Mouse (Mus musculus): ENCODE data around the gene Snrpb. TPM values are rescaled to one million over a fixed set of nuclear protein-coding genes. Genes with fewer than 3 reads are reported as not detected.

The Snrpb gene
- polyA plus RNA-seq, 1 experiment from 2014 or later, result 280 TPM

DNA sequence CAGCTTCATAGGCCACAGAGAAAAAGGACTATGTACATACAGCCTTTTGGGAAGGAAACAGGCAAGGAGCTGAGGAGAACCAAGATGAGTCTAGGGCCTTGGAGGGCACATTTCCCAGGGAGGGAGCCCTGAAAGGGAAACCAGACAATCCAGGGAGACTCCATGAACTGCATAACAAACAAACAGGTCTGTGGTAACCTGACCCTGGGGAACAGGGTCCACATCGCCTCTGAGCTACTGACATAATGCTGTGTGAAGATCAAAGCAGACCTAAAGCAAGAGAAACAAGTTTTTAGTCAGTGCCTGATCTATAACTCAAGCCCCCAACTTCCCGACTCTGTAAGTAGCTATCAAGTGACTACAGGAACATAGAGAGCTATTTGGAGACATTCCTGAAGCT lies 7.5 kb downstream of the Snrpb start:
- Histone ChIP-seq H3K9ac (no peak overlapping the region), H3K27ac (replicated peaks) (no peak overlapping the region), H3K9me3 (replicated peaks) (no peaks in the 10 kb centered on the region), H3K4me1 (replicated peaks) (peaks cover 7% of the 10 kb centered on the region), H3K4me3 (replicated peaks) (no peak overlapping the region), H3K4me2 (no peak overlapping the region), H3K36me3 (replicated peaks) (peaks cover 91% of the 10 kb centered on the region), H3K27me3 (no peaks in the 10 kb centered on the region)
- 66% methylated on average over 2 of the region's 2 CpGs for WGBS (ENCODE audit: insufficient replicate concordance)
- ATAC-seq (ENCODE audit: insufficient read depth), result no peak

DNA sequence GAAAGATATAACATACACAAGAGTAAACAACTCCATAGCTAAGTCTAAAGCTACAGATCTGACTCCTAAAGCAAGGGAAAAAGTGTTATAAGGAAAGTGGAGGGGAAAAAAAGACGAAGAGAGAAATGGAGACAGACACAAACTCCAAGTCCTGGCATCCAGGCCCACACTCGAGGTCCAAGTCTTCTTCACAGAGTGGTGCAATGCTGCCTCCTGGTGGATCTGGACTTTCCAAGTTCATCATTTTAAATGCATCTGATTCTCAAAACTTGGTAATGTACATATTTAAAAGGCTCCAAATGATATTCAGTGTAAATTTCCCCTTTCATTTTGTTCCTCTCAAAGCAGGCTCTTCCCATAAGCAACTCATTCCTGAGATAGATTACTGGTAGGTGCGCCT lies 11.3 kb downstream of the Snrpb start:
- Histone ChIP-seq H3K9me3 (replicated peaks) (no peaks in the 10 kb centered on the region), H3K4me2 (no peak overlapping the region), H3K4me3 (replicated peaks) (no peak overlapping the region), H3K27me3 (no peaks in the 10 kb centered on the region), H3K9ac (no peak overlapping the region), H3K36me3 (replicated peaks) (peaks cover 56% of the 10 kb centered on the region), H3K27ac (replicated peaks) (no peak overlapping the region), H3K4me1 (replicated peaks) (0 out of 2 replicates have a peak, but pooled peaks cover 2% of the 10 kb centered on the region)
- WGBS (ENCODE audit: insufficient replicate concordance), result 51% methylated on average over 3 of the region's 3 CpGs
- no peak for ATAC-seq (ENCODE audit: insufficient read depth)

DNA sequence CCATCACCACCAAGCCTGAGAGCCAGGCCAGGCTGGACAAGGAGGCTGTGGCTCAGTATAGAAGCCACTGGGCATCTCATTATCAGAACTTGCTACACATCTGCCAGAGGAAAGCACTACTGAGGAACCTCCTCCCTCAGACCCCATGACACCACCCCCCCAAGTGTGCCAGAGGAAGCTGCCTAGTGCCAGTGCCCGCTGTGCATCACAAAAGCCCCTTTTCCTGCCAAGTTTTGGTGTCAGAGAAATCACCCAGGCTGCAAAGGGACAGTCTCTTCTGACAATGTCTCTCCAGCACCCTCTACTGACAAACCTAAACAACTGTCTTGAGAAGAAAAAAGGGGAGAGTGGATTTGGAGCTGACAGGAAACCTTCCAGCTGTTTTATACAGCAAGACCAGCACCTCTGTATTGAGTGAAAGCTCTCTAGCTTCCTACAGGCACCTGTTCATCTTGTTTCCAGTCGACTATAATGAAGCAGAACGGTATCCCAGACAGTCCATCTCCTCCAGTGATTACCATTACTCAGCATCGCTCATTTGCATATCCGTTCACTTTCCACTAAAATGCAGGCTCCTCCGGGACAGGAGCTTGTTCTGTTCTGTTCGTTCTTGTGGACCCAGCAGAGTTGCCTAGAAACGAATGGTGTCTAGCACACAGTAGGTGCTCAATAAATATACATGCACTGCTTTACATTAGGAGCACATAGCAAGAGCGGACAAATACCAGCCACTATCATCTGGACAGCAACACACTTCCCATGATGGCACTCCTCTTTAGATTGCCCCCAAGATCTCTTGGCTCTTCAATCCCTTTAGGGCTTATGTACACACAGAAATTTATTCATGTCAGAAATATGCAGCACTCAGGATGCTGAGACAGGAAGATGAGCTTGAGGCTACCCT lies 12.6 kb downstream of the Snrpb start:
- Histone ChIP-seq H3K9me3 (replicated peaks) (no peaks in the 10 kb centered on the region), H3K36me3 (replicated peaks) (peaks cover 43% of the 10 kb centered on the region), H3K9ac (no peak overlapping the region), H3K4me2 (no peak overlapping the region), H3K27me3 (no peaks in the 10 kb centered on the region), H3K27ac (replicated peaks) (no peak overlapping the region), H3K4me1 (replicated peaks) (no peaks in the 10 kb centered on the region), H3K4me3 (replicated peaks) (no peak overlapping the region)
- no peak for ATAC-seq (ENCODE audit: insufficient read depth)
- 67% methylated on average over 9 of the region's 9 CpGs for WGBS (ENCODE audit: insufficient replicate concordance)

DNA sequence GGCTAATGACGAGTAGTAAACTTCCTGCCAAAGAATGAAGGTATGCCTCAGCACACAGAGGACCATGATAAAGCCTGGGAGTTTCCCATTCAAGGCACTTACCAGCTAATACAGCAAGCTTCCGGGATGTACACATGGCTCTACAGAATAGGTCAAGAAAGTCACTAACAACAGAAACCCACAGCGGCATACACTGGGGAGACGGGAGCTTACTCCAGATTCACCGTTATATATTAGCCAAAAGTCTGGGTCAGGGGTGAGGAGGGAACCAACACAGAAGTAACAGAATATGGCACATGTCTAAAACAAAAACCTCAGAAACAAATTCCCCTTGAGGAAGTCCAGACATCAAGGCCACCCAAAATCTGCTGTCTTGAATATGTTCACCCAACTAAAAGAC lies 16.5 kb downstream of the Snrpb start:
- no peaks in the 10 kb centered on the region for H3K27me3 ChIP-seq
- H3K4me2 ChIP-seq, result no peak overlapping the region
- H3K9ac ChIP-seq, result no peak overlapping the region
- no peak overlapping the region for H3K27ac ChIP-seq (replicated peaks)
- H3K4me3 ChIP-seq (replicated peaks), result no peak overlapping the region
- H3K36me3 ChIP-seq (replicated peaks), result peaks cover 11% of the 10 kb centered on the region
- no peaks in the 10 kb centered on the region for H3K9me3 ChIP-seq (replicated peaks)
- H3K4me1 ChIP-seq (replicated peaks), result no peaks in the 10 kb centered on the region
- WGBS (ENCODE audit: insufficient replicate concordance), result 67% methylated on average over 5 of the region's 5 CpGs
- no peak for ATAC-seq (ENCODE audit: insufficient read depth)

DNA sequence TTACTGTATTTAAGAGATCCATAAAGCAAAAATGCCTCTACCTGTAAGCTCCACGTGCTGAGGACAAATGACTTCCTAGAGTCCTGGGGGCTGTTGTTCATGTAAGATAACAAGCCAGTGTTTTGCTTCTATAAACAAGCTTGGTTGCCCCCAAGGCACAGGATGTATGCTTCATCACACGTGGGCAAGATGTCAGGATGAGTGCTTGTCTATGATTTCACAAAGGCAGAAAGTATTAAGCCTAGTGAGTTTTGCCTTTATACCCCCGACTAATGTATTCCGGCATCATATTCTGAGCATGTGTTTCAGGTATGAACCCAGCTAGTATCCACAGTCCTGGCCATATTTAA lies 21.1 kb downstream of the Snrpb start:
- ATAC-seq (ENCODE audit: insufficient read depth), result no peak
- H3K4me3 ChIP-seq (replicated peaks), result no peak overlapping the region
- no peak overlapping the region for H3K4me2 ChIP-seq
- no peaks in the 10 kb centered on the region for H3K36me3 ChIP-seq (replicated peaks)
- H3K9me3 ChIP-seq (replicated peaks), result no peaks in the 10 kb centered on the region
- H3K27me3 ChIP-seq, result no peaks in the 10 kb centered on the region
- no peak overlapping the region for H3K9ac ChIP-seq
- WGBS (ENCODE audit: insufficient replicate concordance), result 50% methylated on average over 4 of the region's 4 CpGs
- no peak overlapping the region for H3K27ac ChIP-seq (replicated peaks)
- H3K4me1 ChIP-seq (replicated peaks), result no peaks in the 10 kb centered on the region

DNA sequence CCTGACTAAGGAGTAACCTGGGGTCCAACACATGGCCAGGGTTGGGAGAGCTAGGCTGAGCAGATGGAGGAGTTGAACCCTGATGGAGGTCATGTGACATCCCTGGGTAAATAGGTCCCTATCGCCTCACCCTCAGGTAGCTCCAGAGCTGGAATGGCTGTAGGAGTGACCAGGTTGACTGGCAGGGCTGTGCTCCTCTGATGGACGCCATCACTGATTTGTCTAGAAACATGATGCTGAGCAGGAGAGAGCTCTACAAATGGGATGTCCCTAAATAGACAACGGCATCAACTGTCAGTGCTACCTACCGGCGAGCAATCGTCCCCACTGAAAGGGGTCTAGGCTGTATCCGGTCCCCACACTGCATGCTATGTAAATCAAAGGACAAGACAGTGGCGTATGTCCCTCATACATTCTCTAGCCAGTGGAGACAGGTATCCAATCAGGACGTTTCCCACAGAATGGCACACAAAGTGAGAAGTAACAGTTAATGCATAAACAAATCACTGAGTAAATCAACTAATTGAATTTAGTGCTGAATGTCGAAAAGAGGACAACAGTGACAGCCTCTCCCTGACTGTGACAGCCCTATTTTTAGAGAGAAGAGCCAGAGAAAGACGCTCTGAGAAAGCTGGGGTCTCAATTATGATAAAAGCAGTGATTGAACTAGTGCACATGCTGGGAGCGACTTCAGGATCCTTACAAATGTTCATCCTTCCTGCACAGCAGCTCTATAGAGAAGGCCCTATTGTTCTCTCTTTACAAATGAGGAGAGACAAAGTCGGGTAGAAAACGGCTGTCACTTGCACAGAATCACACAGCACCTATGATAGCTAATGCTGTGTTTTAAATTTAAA lies 21.7 kb downstream of the Snrpb start:
- 65% methylated on average over 14 of the region's 14 CpGs for WGBS (ENCODE audit: insufficient replicate concordance)
- no peak overlapping the region for H3K27ac ChIP-seq (replicated peaks)
- no peak overlapping the region for H3K4me3 ChIP-seq (replicated peaks)
- no peak overlapping the region for H3K4me2 ChIP-seq
- no peak overlapping the region for H3K9ac ChIP-seq
- no peaks in the 10 kb centered on the region for H3K9me3 ChIP-seq (replicated peaks)
- H3K27me3 ChIP-seq, result no peaks in the 10 kb centered on the region
- ATAC-seq (ENCODE audit: insufficient read depth), result no peak
- no peaks in the 10 kb centered on the region for H3K36me3 ChIP-seq (replicated peaks)
- H3K4me1 ChIP-seq (replicated peaks), result no peaks in the 10 kb centered on the region

DNA sequence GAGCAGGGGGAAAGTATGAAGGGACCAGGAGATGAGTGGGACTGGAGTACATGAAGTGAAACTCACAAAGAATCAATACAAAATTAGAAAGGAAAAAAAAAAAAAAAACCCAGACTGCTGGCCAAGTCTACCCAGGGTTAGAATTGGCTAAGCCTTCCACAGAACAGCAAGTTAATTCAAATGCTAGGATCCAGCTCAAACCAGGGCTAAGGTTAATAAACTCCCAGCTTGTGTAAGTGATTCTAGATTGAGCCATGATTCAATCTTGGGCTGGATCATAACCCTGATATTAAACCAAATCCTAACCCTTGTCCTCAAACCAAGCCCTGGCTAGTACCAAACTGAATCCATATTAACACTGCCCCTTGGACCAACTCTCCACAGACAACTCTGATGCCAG lies 23.4 kb downstream of the Snrpb start:
- ATAC-seq (ENCODE audit: insufficient read depth), result no peak
- H3K4me1 ChIP-seq (replicated peaks), result no peaks in the 10 kb centered on the region
- no peak overlapping the region for H3K4me3 ChIP-seq (replicated peaks)
- H3K9me3 ChIP-seq (replicated peaks), result no peaks in the 10 kb centered on the region
- no peak overlapping the region for H3K4me2 ChIP-seq
- H3K27ac ChIP-seq (replicated peaks), result no peak overlapping the region
- no peaks in the 10 kb centered on the region for H3K36me3 ChIP-seq (replicated peaks)
- no peaks in the 10 kb centered on the region for H3K27me3 ChIP-seq
- no peak overlapping the region for H3K9ac ChIP-seq

DNA sequence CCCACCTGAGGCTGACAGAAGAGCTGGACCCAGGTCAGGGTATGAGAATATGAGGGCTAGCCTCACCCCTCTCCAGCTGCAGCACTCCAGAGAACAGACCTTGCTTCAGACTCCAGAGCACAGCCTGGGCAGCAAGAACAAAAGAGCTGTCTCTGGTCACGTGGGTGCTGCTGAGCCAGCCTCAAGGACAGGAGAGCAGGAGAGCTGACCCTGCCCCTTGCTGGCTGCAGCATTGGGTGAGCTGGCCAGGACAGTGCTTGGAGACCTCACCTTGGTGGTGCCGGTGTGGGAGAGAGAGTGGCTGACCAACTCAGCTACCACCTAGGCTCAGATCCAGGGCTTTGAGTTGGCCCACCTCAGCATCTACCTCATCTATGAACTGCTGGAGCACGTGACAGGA lies 24.0 kb downstream of the Snrpb start:
- WGBS (ENCODE audit: insufficient replicate concordance), result 62% methylated on average over 3 of the region's 3 CpGs
- no peaks in the 10 kb centered on the region for H3K9me3 ChIP-seq (replicated peaks)
- no peak overlapping the region for H3K4me2 ChIP-seq
- H3K4me3 ChIP-seq (replicated peaks), result no peak overlapping the region
- H3K27ac ChIP-seq (replicated peaks), result no peak overlapping the region
- no peaks in the 10 kb centered on the region for H3K36me3 ChIP-seq (replicated peaks)
- no peak overlapping the region for H3K9ac ChIP-seq
- H3K27me3 ChIP-seq, result no peaks in the 10 kb centered on the region
- no peaks in the 10 kb centered on the region for H3K4me1 ChIP-seq (replicated peaks)
- no peak for ATAC-seq (ENCODE audit: insufficient read depth)

DNA sequence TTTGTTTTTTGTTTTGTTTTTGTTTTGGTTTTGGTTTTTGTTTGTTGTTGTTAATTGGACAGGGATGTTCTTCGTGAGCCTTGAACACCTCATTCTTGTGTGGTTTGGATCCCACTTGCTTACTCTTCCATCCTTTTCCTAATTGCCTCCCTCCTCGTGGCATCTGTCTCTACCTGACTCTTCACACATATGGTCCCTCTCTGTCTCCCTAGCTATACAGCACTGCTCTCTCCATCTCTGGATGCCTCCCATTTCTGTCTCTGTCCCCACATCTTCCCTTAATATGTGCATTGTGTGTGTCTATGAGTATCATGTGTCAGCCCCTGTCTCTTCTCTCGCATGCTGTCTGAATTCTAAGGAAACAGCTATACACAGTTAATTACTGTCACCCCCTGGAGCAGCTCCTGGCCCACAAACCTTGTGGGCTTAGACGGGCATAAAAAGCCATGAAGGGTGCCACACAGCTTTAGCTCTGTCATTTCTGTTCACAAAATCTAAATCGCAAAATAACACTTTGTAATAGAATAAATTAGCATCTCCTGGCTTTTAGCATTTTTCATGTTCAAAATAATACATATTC lies 33.0 kb downstream of the Snrpb start:
- H3K4me2 ChIP-seq, result no peak overlapping the region
- no peak for ATAC-seq (ENCODE audit: insufficient read depth)
- WGBS (ENCODE audit: insufficient replicate concordance), result 48% methylated on average over 5 of the region's 5 CpGs

DNA sequence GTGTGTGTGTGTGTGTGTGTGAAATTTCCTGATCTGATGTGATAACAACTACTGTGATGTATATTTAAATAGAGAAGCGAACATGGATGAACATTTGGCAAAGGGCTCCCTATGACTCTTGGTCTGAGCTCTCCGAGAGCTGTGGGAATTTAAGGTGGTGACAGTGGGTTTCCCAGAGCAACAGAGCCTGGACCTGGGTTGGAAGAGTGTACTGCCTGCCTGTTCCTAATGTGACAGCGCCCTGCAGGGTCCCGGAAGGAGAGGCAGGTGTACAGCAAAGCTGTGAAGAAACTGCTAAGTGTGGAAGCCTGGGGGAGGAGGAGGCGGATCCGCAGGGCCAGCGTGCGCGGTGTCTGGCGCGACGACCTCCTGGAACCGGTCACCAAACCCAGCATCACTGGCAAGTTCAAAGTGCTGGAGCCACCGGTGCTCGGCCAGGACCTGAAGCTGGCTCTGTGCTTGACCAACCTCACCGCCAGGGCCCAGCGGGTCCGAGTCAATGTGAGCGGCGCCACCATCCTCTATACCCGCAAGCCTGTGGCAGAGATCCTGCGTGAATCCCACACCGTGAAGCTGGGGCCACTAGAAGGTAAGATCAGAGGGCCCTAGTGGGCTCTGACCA lies 34.4 kb downstream of the Snrpb start:
- Histone ChIP-seq H3K27me3 (no peaks in the 10 kb centered on the region), H3K36me3 (replicated peaks) (no peaks in the 10 kb centered on the region), H3K27ac (replicated peaks) (no peak overlapping the region), H3K4me2 (no peak overlapping the region), H3K4me3 (replicated peaks) (no peak overlapping the region), H3K4me1 (replicated peaks) (no peaks in the 10 kb centered on the region), H3K9me3 (replicated peaks) (no peaks in the 10 kb centered on the region), H3K9ac (no peak overlapping the region)
- no peak for ATAC-seq (ENCODE audit: insufficient read depth)
- WGBS (ENCODE audit: insufficient replicate concordance), result 76% methylated on average over 23 of the region's 23 CpGs

More for the DNA sequence above, 33.0 kb downstream of the Snrpb start:
- no peak overlapping the region for H3K9ac ChIP-seq
- no peaks in the 10 kb centered on the region for H3K27me3 ChIP-seq
- H3K36me3 ChIP-seq (replicated peaks), result no peaks in the 10 kb centered on the region
- H3K4me1 ChIP-seq (replicated peaks), result no peaks in the 10 kb centered on the region
- H3K9me3 ChIP-seq (replicated peaks), result no peaks in the 10 kb centered on the region
- H3K27ac ChIP-seq (replicated peaks), result no peak overlapping the region
- no peak overlapping the region for H3K4me3 ChIP-seq (replicated peaks)

DNA sequence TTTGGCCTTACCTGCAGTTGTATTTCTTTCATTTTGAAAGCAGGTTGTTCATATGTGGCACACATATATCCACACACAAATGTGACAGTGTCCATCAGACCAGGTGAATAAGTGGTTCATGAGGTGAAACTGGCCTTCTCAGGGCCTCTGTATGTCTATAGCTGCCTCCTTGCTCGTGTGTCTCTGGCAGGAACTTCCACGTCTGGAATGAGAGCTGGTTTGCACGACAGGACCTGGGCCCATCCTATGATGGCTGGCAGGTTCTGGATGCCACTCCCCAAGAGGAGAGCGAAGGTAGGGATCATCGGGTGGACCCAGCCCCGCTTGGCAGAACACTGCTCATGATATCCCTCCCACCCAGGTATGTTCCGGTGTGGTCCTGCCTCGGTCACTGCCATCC lies 36.2 kb downstream of the Snrpb start:
- H3K36me3 ChIP-seq (replicated peaks), result no peaks in the 10 kb centered on the region
- no peak overlapping the region for H3K4me3 ChIP-seq (replicated peaks)
- no peaks in the 10 kb centered on the region for H3K27me3 ChIP-seq
- 75% methylated on average over 8 of the region's 8 CpGs for WGBS (ENCODE audit: insufficient replicate concordance)
- H3K4me1 ChIP-seq (replicated peaks), result no peaks in the 10 kb centered on the region
- H3K4me2 ChIP-seq, result no peak overlapping the region
- H3K9ac ChIP-seq, result no peak overlapping the region
- no peak overlapping the region for H3K27ac ChIP-seq (replicated peaks)
- no peaks in the 10 kb centered on the region for H3K9me3 ChIP-seq (replicated peaks)
- no peak for ATAC-seq (ENCODE audit: insufficient read depth)

Measured in liver, embryonic 15.5 days (tissue).